Mouse (Mus musculus): ENCODE results near the gene Insyn1.

DNA sequence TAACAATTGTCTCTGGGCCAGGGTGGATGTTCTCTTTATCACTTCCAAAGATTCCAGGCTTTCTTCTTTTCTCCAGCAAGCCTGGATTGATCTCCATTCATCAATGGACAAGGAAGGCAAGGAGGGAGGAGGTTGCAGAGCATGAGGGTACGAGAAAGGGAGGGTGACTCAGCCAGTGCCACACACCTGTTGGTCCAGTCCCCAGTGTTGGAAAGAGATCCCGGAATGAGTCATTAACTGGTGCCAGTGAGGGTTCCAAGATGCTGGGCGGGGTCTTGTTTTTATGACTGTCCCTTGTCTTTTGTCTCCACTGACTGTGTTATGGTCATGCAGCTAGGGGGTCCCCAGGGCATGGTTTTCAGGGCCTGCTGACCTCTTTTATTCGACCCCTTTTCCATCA lies 9.5 kb downstream of the Insyn1 start:
- TF ChIP-seq GATA1 (IDR thresholded peaks at IDR 0.05; ENCODE audit: borderline replicate concordance, low read length): no peak
- no peak for TF ChIP-seq FLI1 (IDR thresholded peaks at IDR 0.05; ENCODE audit: low read length)
